Mouse (Mus musculus) CH12.LX (cell line): Measurements from ENCODE around the gene Tmem45a. TPM values are rescaled to one million over a fixed set of nuclear protein-coding genes. Genes with fewer than 3 reads are reported as not detected.

Experiments used
- DNase-seq: peaks from one replicate; pipeline ENCODE4 v3.0.0-alpha.2; 2013; ENCODE audit errors: extremely low read depth
- H3K27ac ChIP-seq: 2 replicates; pipeline ENCODE4 v1.5.1; 2012; ENCODE audit warnings: low read depth, mild to moderate bottlenecking, control low read depth, moderate library complexity; ENCODE audit not compliant: insufficient read depth
- H3K27me3 ChIP-seq: replicated peaks from 2 replicates; pipeline ENCODE3; 2012; ENCODE audit warnings: inconsistent platforms
- H3K36me3 ChIP-seq, 2 experiments: replicated peaks in 1 of 2; 2 replicates each; pipeline versions ENCODE3 to v1.6.1; 2012; ENCODE audit warnings: inconsistent platforms in 1 of 2, low read length in 1 of 2, mild to moderate bottlenecking in 1 of 2, mixed read lengths in 1 of 2, moderate library complexity in 1 of 2; ENCODE audit not compliant: control insufficient read depth in 1 of 2, insufficient read depth in 1 of 2
- H3K4me1 ChIP-seq, 2 experiments: 2 replicates each; pipeline ENCODE4 v1.6.1; 2012; ENCODE audit warnings: inconsistent platforms in 1 of 2, moderate library complexity in 1 of 2; ENCODE audit not compliant: insufficient read depth in 2 of 2, control insufficient read depth in 1 of 2
- H3K4me2 ChIP-seq: 2 replicates; pipeline ENCODE4 v1.6.1; 2012; ENCODE audit warnings: low read depth, mild to moderate bottlenecking, control low read depth; ENCODE audit not compliant: poor library complexity, insufficient read depth, severe bottlenecking
- H3K4me3 ChIP-seq, 3 experiments: fragments of 150-350 bp in 1 of 3; sonication (generic) in 1 of 3; replicated peaks in 1 of 3; 2 replicates each; pipeline versions ENCODE3 to v1.5.1; 2011 to 2012; ENCODE audit warnings: low read depth in 2 of 3, low read length in 2 of 3, mild to moderate bottlenecking in 2 of 3, moderate library complexity in 2 of 3, control low read depth in 1 of 3, improper control_type of control experiment in 1 of 3, inconsistent platforms in 1 of 3, mixed read lengths in 1 of 3; ENCODE audit not compliant: poor library complexity in 1 of 3
- H3K79me2 ChIP-seq: replicated peaks from 2 replicates; pipeline ENCODE4 v1.6.1; 2012; ENCODE audit warnings: mild to moderate bottlenecking, moderate library complexity; ENCODE audit not compliant: control insufficient read depth, poor library complexity, insufficient read depth, severe bottlenecking; ENCODE audit errors: extremely low read depth
- H3K9ac ChIP-seq: 2 replicates; pipeline ENCODE4 v1.6.1; 2012; ENCODE audit warnings: low read depth, mild to moderate bottlenecking, control low read depth, moderate library complexity; ENCODE audit not compliant: insufficient read depth
- H3K9me3 ChIP-seq: replicated peaks from 2 replicates; pipeline ENCODE3; 2012; ENCODE audit warnings: low read length, inconsistent platforms, mixed read lengths
- BHLHE40 ChIP-seq: IDR thresholded peaks from 2 replicates; pipeline ENCODE4 v1.6.1; 2011; ENCODE audit warnings: mild to moderate bottlenecking, low read depth, low read length, improper control_type of control experiment
- CHD1 ChIP-seq: IDR thresholded peaks from 2 replicates; pipeline ENCODE4 v1.6.1; 2012; ENCODE audit warnings: low read depth, low read length, improper control_type of control experiment, inconsistent platforms
- CHD2 ChIP-seq: IDR thresholded peaks from 2 replicates; pipeline ENCODE4 v1.6.1; 2011; ENCODE audit warnings: low read length, improper control_type of control experiment
- E2F4 ChIP-seq: IDR thresholded peaks from 2 replicates; pipeline ENCODE4 v1.6.1; 2011; ENCODE audit warnings: low read depth, low read length, improper control_type of control experiment; ENCODE audit not compliant: insufficient replicate concordance
- ELF1 ChIP-seq: IDR thresholded peaks from 2 replicates; pipeline ENCODE4 v1.6.1; 2014; ENCODE audit warnings: low read depth, mild to moderate bottlenecking, inconsistent platforms, low read length, improper control_type of control experiment
- EP300 ChIP-seq: IDR thresholded peaks from 2 replicates; pipeline ENCODE4 v1.6.1; 2011; ENCODE audit warnings: low read length, improper control_type of control experiment
- GABPA ChIP-seq: IDR thresholded peaks from 2 replicates; pipeline ENCODE4 v1.6.1; 2012; ENCODE audit warnings: low read depth, low read length, improper control_type of control experiment, inconsistent platforms; ENCODE audit not compliant: insufficient replicate concordance
- IRF4 ChIP-seq: IDR thresholded peaks from 2 replicates; pipeline ENCODE4 v1.6.1; 2014; ENCODE audit warnings: low read depth, mild to moderate bottlenecking, inconsistent platforms, low read length, improper control_type of control experiment
- JUN ChIP-seq: IDR thresholded peaks from 2 replicates; pipeline ENCODE4 v1.6.1; 2011; ENCODE audit warnings: low read depth, mild to moderate bottlenecking, low read length, improper control_type of control experiment, moderate library complexity; ENCODE audit not compliant: insufficient read depth
- JUND ChIP-seq: conservative IDR thresholded peaks from 2 replicates; pipeline ENCODE4 v1.6.1; 2011; ENCODE audit warnings: low read depth, low read length, improper control_type of control experiment
- MAFK ChIP-seq: IDR thresholded peaks from 2 replicates; pipeline ENCODE4 v1.6.1; 2011; ENCODE audit warnings: low read length, improper control_type of control experiment; ENCODE audit not compliant: insufficient replicate concordance
- MAX ChIP-seq: IDR thresholded peaks from 2 replicates; pipeline ENCODE4 v1.6.1; 2011; ENCODE audit warnings: low read length, improper control_type of control experiment
- MAZ ChIP-seq: IDR thresholded peaks from 2 replicates; pipeline ENCODE4 v1.6.1; 2012; ENCODE audit warnings: low read depth, mild to moderate bottlenecking, inconsistent platforms, low read length, improper control_type of control experiment, moderate library complexity
- MEF2A ChIP-seq: IDR thresholded peaks from 2 replicates; pipeline ENCODE4 v1.6.1; 2014; ENCODE audit warnings: low read depth, mild to moderate bottlenecking, inconsistent platforms, low read length, improper control_type of control experiment, borderline replicate concordance
- MYC ChIP-seq: IDR thresholded peaks from 2 replicates; pipeline ENCODE4 v1.6.1; 2011; ENCODE audit warnings: low read depth, mild to moderate bottlenecking, improper control_type of control experiment, low read length
- POLR2A ChIP-seq: IDR thresholded peaks from 2 replicates; pipeline ENCODE4 v1.6.1; 2011; ENCODE audit warnings: low read depth, mild to moderate bottlenecking, improper control_type of control experiment, low read length
- RAD21 ChIP-seq: IDR thresholded peaks from 2 replicates; pipeline ENCODE4 v1.6.1; 2011; ENCODE audit warnings: low read depth, mild to moderate bottlenecking, low read length, improper control_type of control experiment, moderate library complexity
- RCOR1 ChIP-seq: conservative IDR thresholded peaks from 2 replicates; pipeline ENCODE4 v1.6.1; 2012; ENCODE audit warnings: low read depth, mild to moderate bottlenecking, inconsistent platforms, low read length, improper control_type of control experiment
- SIN3A ChIP-seq: IDR thresholded peaks from 2 replicates; pipeline ENCODE4 v1.6.1; 2012; ENCODE audit warnings: low read length, improper control_type of control experiment, inconsistent platforms
- SMC3 ChIP-seq: IDR thresholded peaks from 2 replicates; pipeline ENCODE4 v1.6.1; 2011; ENCODE audit warnings: low read depth, low read length, improper control_type of control experiment
- TCF12 ChIP-seq: IDR thresholded peaks from 2 replicates; pipeline ENCODE4 v1.6.1; 2014; ENCODE audit warnings: low read depth, mild to moderate bottlenecking, inconsistent platforms, low read length, improper control_type of control experiment
- UBTF ChIP-seq: IDR thresholded peaks from 2 replicates; pipeline ENCODE4 v1.6.1; 2012; ENCODE audit warnings: low read depth, mild to moderate bottlenecking, inconsistent platforms, low read length, improper control_type of control experiment, moderate library complexity
- USF2 ChIP-seq: conservative IDR thresholded peaks from 2 replicates; pipeline ENCODE4 v1.6.1; 2011; ENCODE audit warnings: low read depth, low read length, improper control_type of control experiment
- ZMIZ1 ChIP-seq: IDR thresholded peaks from 2 replicates; pipeline ENCODE4 v1.6.1; 2012; ENCODE audit warnings: low read depth, mild to moderate bottlenecking, inconsistent platforms, low read length, improper control_type of control experiment
- ZNF384 ChIP-seq: IDR thresholded peaks from 2 replicates; pipeline ENCODE4 v1.6.1; 2012; ENCODE audit warnings: low read depth, low read length, improper control_type of control experiment, inconsistent platforms
- dilution Hi-C: fragments of 300-500 bp; cut with MboI; formaldehyde crosslinking; loops from 2 replicates; pipeline ENCODE4 v1.14.3; 2020; ENCODE audit warnings: low sequenced_read_pairs; ENCODE audit not compliant: extremely low pct_unique_long_range_greater_than_20kb, extremely low pct_ligation_motif_present
- in situ Hi-C: fragments of 300-500 bp; cut with MboI; formaldehyde crosslinking; loops from 3 replicates; pipeline ENCODE4 v1.14.3; 2019; ENCODE audit warnings: low sequenced_read_pairs, low pct_ligation_motif_present, low pct_unique_long_range_greater_than_20kb, mixed read lengths
- polyA plus RNA-seq: library from polyadenylated mRNA; unstranded; fragments of >175 nt; gene quantifications from 2 replicates; pipeline ENCODE4 v1.2.1, GENCODE M21; 2012; ENCODE audit warnings: low read depth; ENCODE audit not compliant: insufficient read length
- total RNA-seq, 2 experiments: library from RNA; depleted of rRNA; stranded (reverse); fragments of 300-350 nt in 1 of 2; fragments of >200 nt in 1 of 2; gene quantifications; 2 replicates each; pipeline ENCODE4 v1.2.3; 2012 to 2014

Tmem45a gene
- total and polyA plus RNA-seq, 3 experiments = 26.9 to 105 (median 30.7) TPM

- Histone ChIP-seq H3K4me2 (no peak overlapping the region), H3K9ac (no peak overlapping the region), H3K27ac (no peak overlapping the region), H3K9me3 (no peaks in the 10 kb centered on the region), H3K79me2 (no peaks in the 10 kb centered on the region), H3K4me3 (no peak overlapping the region), H3K4me1 (peaks cover 0 to 14% of the 10 kb centered on the region in 2 experiments; a peak in 1 of 4 replicates), H3K27me3 (no peaks in the 10 kb centered on the region), H3K36me3 (no peaks in the 10 kb centered on the region)
- in situ Hi-C loops (no loop called here), dilution Hi-C loops (no loop called here)
- no peak for TF ChIP-seq GABPA
- TF ChIP-seq UBTF = no peak
- TF ChIP-seq MEF2A = no peak
- no peak for TF ChIP-seq SIN3A
- TF ChIP-seq RCOR1 = no peak
- no peak for TF ChIP-seq JUN
- no peak for TF ChIP-seq CHD1
- TF ChIP-seq IRF4 = no peak
- no peak for TF ChIP-seq TCF12
- TF ChIP-seq JUND = no peak
- no peak for TF ChIP-seq ELF1
- TF ChIP-seq ZNF384 = no peak
- TF ChIP-seq EP300 = no peak
- TF ChIP-seq MAX = no peak
- no peak for TF ChIP-seq POLR2A
- TF ChIP-seq USF2 = no peak
- no peak for TF ChIP-seq CHD2
- no peak for TF ChIP-seq ZMIZ1
- DNase-seq = no peak
These were observed 33.0 kb downstream of the Tmem45a start for GRCm38 (mm10) chr16:56852841-56853587.

- H3K27ac ChIP-seq = no peak overlapping the region
- H3K9ac ChIP-seq = 0 out of 2 replicates have a peak overlapping the region, but pooled peaks have one; percentile 4
- no peaks in the 10 kb centered on the region for H3K79me2 ChIP-seq
- in situ Hi-C loops (no loop called here), dilution Hi-C loops (no loop called here)
- no peaks in the 10 kb centered on the region for H3K36me3 ChIP-seq
- H3K4me1 ChIP-seq = peaks cover 2 to 15% of the 10 kb centered on the region in 2 experiments; a peak in 2 of 4 replicates
- peak; percentile 48 for DNase-seq
- no peaks in the 10 kb centered on the region for H3K9me3 ChIP-seq
- H3K4me3 ChIP-seq = peak overlapping the region in 2 of 3 experiments; percentile 4 to 27
- H3K4me2 ChIP-seq = peak overlapping the region; percentile 42
- no peaks in the 10 kb centered on the region for H3K27me3 ChIP-seq
- TF ChIP-seq ZNF384 = no peak
- no peak for TF ChIP-seq SMC3
- TF ChIP-seq ZMIZ1 = no peak
- TF ChIP-seq BHLHE40 = no peak
- TF ChIP-seq E2F4 = no peak
- TF ChIP-seq UBTF = no peak
- no peak for TF ChIP-seq SIN3A
- TF ChIP-seq RAD21 = no peak
- TF ChIP-seq MAFK = no peak
- TF ChIP-seq MAX = no peak
- no peak for TF ChIP-seq CHD1
- TF ChIP-seq MYC = no peak
- TF ChIP-seq MAZ = no peak
These were observed 43.0 kb downstream of the Tmem45a start for GRCm38 (mm10) chr16:56842988-56843387.
